Mouse (Mus musculus) heart, adult 2 months (tissue): ENCODE data around the gene Slc35f6. TPM values are rescaled to one million over a fixed set of nuclear protein-coding genes. Genes with fewer than 3 reads are reported as not detected.
"Not testable (repeated sequence)": the region's sequence is repeated elsewhere in the genome, so short reads cannot be mapped to it uniquely, and the experiment has no call there.

Source experiments
- DNase-seq, 2 experiments: peaks; one replicate each; pipeline ENCODE4 v3.0.0; 2021
- H3K27ac ChIP-seq: fragments of 200-600 bp; 2 replicates; pipeline ENCODE4 v1.8.1; 2022
- H3K27me3 ChIP-seq: fragments of 200-500 bp; 2 replicates; pipeline ENCODE4 v1.6.1; 2012; ENCODE audit warnings: mild to moderate bottlenecking, low read length, inconsistent platforms, mixed read lengths; ENCODE audit not compliant: control insufficient read depth, insufficient read depth
- H3K36me3 ChIP-seq: fragments of 200-500 bp; 2 replicates; pipeline ENCODE4 v1.6.1; 2012; ENCODE audit warnings: low read length, inconsistent platforms; ENCODE audit not compliant: control insufficient read depth, insufficient read depth
- H3K4me1 ChIP-seq: fragments of 200-500 bp; 2 replicates; pipeline ENCODE4 v1.6.1; 2011; ENCODE audit warnings: low read length; ENCODE audit not compliant: control insufficient read depth, insufficient read depth
- H3K4me3 ChIP-seq: fragments of 200-600 bp; 2 replicates; pipeline ENCODE4 v1.8.1; 2022
- H3K79me2 ChIP-seq: fragments of 200-500 bp; replicated peaks from 2 replicates; pipeline ENCODE4 v1.6.1; 2012; ENCODE audit warnings: mild to moderate bottlenecking, inconsistent platforms, low read length, moderate library complexity, mixed read lengths; ENCODE audit not compliant: control insufficient read depth, insufficient read depth
- H3K9ac ChIP-seq: fragments of 200-500 bp; 2 replicates; pipeline ENCODE4 v1.6.1; 2012; ENCODE audit warnings: low read depth, mild to moderate bottlenecking, control low read depth, inconsistent platforms, low read length, mixed read lengths
- CTCF ChIP-seq: fragments of 200-600 bp; IDR thresholded peaks from 2 replicates; pipeline ENCODE4 v1.8.1; 2022; ENCODE audit warnings: antibody characterized with exemption, mild to moderate bottlenecking, moderate library complexity
- EP300 ChIP-seq: fragments of 200-500 bp; IDR thresholded peaks from 2 replicates; pipeline ENCODE4 v1.6.1; 2011; ENCODE audit warnings: low read depth, low read length, control low read depth; ENCODE audit not compliant: insufficient read depth
- POLR2A ChIP-seq: fragments of 200-500 bp; IDR thresholded peaks from 2 replicates; pipeline ENCODE4 v1.6.1; 2011; ENCODE audit warnings: mild to moderate bottlenecking, low read depth, low read length, control low read depth; ENCODE audit not compliant: insufficient read depth
- WGBS: fragments of 180-500 bp; shearing (Covaris S2); methylation state at CpG from one replicate; pipeline ENCODE4 v1.1.7; 2018; 5-methylcytosine and 5-hydroxymethylcytosine counted together
- intact Hi-C: fragments of 180-260 bp; cut with DNase I; formaldehyde crosslinking; loops from one replicate; pipeline ENCODE4 v1.15.1; 2025
- microRNA-seq, 2 experiments: library from miRNA; unstranded; fragments of <30 nt; microRNA quantifications; one replicate each; pipeline ENCODE4 v1.2.0; 2021
- polyA plus RNA-seq: library from polyadenylated mRNA; depleted of rRNA; stranded (reverse); fragments of >200 nt; gene quantifications from 2 replicates; pipeline ENCODE4 v1.2.3, GENCODE M21; 2012; rRNA removed
- total RNA-seq, 2 experiments: library from RNA; stranded (reverse); gene quantifications; 2 replicates each; pipeline ENCODE4 v1.2.3; 2021

Gene Slc35f6
- total and polyA plus RNA-seq, 3 experiments: 47.2 to 119 (median 49.9) TPM

DNA sequence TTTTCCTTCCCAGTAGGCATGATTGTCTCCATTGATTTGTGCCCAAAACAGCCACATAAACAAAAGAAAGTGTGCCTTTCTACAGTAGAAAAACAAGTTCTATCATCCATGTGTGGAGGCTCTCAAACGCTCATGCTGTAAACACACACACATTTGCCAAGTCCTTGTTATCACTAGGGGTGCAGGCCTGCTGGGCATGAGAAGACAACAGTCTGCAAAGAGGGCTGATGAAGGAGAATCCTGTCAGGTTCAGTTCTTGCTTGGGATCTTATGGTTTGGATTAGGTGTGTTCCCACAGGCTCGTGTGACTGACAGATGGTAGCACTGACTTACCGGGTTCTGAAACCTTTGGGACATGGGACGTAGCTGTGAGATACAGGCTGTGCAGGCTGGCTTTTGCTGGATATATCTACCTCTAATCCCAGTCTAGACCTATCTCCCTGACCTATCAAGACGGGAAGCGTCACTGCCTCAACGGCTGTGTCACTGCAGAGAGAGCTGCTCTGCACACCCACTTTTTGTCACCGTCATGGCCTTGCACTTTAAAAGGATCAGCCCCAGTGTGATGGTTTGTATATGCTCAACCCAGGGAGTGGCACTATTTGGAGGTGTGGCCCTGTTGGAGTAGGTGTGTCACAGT is 52.7 kb downstream of the Slc35f6 start:
- Histone ChIP-seq H3K9ac (no peak overlapping the region), H3K27me3 (peaks cover 3% of the 10 kb centered on the region; the same call in 1 of the 2 replicates), H3K4me1 (no peaks in the 10 kb centered on the region), H3K4me3 (no peak overlapping the region), H3K36me3 (no peaks in the 10 kb centered on the region), H3K79me2 (no peaks in the 10 kb centered on the region), H3K27ac (no peak overlapping the region)
- DNase-seq: no peak
- intact Hi-C loops: no loop called here
- WGBS: 73% methylated on average over 8 of the region's 8 CpGs
- TF ChIP-seq EP300: no peak
- TF ChIP-seq POLR2A: no peak
- no peak for TF ChIP-seq CTCF

DNA sequence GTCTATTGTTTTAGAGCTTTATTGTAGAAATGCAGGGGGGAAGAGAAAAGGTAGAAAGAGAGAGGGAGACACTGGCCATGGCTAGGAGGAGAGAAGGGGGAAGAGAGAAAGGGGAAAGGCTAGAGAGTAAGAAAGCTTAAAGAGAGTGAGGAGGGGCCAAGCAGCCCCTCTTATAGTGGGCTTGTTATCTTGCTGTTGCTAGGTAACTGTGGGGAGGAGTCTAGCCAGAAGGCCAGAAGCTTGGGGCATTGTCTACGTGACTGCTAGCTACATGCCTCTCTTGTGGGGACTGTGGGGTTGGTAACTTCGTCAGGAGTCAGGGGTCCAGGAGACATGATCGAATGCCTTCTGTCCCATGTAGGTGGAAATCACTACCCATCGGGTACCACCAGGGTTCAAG is 53.6 kb downstream of the Slc35f6 start:
- H3K27me3 ChIP-seq, H3K79me2 ChIP-seq, H3K4me1 ChIP-seq, DNase-seq, H3K36me3 ChIP-seq, intact Hi-C loops, H3K4me3 ChIP-seq, H3K27ac ChIP-seq, H3K9ac ChIP-seq: not testable (repeated sequence)
- WGBS: 52% methylated on average over 4 of the region's 4 CpGs

DNA sequence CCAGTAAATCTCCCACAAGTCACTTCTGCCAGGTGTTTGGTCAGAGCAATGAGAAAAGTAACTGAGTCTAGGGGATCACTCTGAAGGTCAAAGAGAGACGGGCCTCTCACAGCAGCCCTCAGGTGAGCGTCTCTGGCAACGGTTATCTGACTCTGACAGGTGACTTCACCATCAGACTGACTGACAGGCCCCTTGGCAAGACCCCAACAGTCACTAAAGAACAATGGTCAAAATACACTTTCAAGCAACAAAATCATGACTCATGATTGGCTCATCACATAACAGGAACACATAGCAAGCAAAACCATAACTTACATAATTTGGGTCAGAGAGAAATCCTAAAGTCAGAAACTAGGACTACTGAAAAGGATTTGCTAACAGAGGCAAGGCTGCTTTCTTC is 54.1 kb downstream of the Slc35f6 start:
- DNase-seq: no peak
- Histone ChIP-seq H3K36me3 (no peaks in the 10 kb centered on the region), H3K27me3 (peaks cover 4% of the 10 kb centered on the region), H3K27ac (no peak overlapping the region), H3K9ac (no peak overlapping the region), H3K79me2 (no peaks in the 10 kb centered on the region), H3K4me1 (no peaks in the 10 kb centered on the region), H3K4me3 (no peak overlapping the region)
- intact Hi-C loops: no loop called here
- no peak for TF ChIP-seq POLR2A
- 85% methylated on average over 3 of the region's 3 CpGs for WGBS

Small RNA genes lying within 50 kb of the gene (microRNA-seq; reads per million reads assigned to microRNA genes)
- 0 reads per million in 2 experiments for gene Mir5625

Other genes starting within 250 kb of the Slc35f6 start
- gene Otof, start 186.0 kb upstream of the Slc35f6 start, total RNA-seq: not detected
- gene Otof, start 186.0 kb upstream of the Slc35f6 start, polyA plus RNA-seq: 0.06 TPM in 2 replicates
- gene 1700001C02Rik, start 181.9 kb upstream of the Slc35f6 start, total RNA-seq: not detected
- 0.97 and 2.6 TPM in 2 replicates for gene 1700001C02Rik, start 181.9 kb upstream of the Slc35f6 start, polyA plus RNA-seq
- gene Cib4, start 102.1 kb upstream of the Slc35f6 start, total RNA-seq: not detected
- 0.56 TPM in 1 of 2 replicates, not detected in the other for gene Cib4, start 102.1 kb upstream of the Slc35f6 start, polyA plus RNA-seq
- gene Kcnk3, start 59.8 kb upstream of the Slc35f6 start, total RNA-seq: 100 to 1,000 TPM; 259 to 300 TPM
- 382 and 432 TPM in 2 replicates for gene Kcnk3, start 59.8 kb upstream of the Slc35f6 start, polyA plus RNA-seq
- 10 to 100 TPM; 43.9 to 51.0 TPM for gene Cenpa, start 18.8 kb downstream of the Slc35f6 start, total RNA-seq
- gene Cenpa, start 18.8 kb downstream of the Slc35f6 start, polyA plus RNA-seq: 51.3 and 69.7 TPM in 2 replicates
- 1 to 10 TPM in 1 of 2 experiments, under 1 TPM in 1; 0.61 to 1.3 TPM for gene Dpysl5, start 63.6 kb downstream of the Slc35f6 start, total RNA-seq
- gene Dpysl5, start 63.6 kb downstream of the Slc35f6 start, polyA plus RNA-seq: 0.82 and 1.1 TPM in 2 replicates
- 10 to 100 TPM; 36.5 to 38.2 TPM for gene Mapre3, start 166.7 kb downstream of the Slc35f6 start, total RNA-seq
- gene Mapre3, start 166.7 kb downstream of the Slc35f6 start, polyA plus RNA-seq: 49.1 and 52.8 TPM in 2 replicates
- gene Tmem214, start 220.1 kb downstream of the Slc35f6 start, total RNA-seq: 10 to 100 TPM; 34.7 to 37.5 TPM
- 55.3 and 55.7 TPM in 2 replicates for gene Tmem214, start 220.1 kb downstream of the Slc35f6 start, polyA plus RNA-seq
- gene Agbl5, start 240.8 kb downstream of the Slc35f6 start, total RNA-seq: 1 to 10 TPM; 4.3 to 4.8 TPM
- gene Agbl5, start 240.8 kb downstream of the Slc35f6 start, polyA plus RNA-seq: 7.8 and 8.7 TPM in 2 replicates